Mouse (Mus musculus) c-Kit-positive CD71-positive TER-119-positive erythroid progenitor cells, embryonic 14.5 days (primary cell): ENCODE results near the gene H2afy.
A peak's percentile ranks its signal among the peaks of the same experiment; 100 is the strongest.

Source experiments
- DNase-seq: peaks from one replicate; pipeline ENCODE4 v3.0.0-alpha.2; 2013; ENCODE audit warnings: low spot score

The H2afy gene

DNA sequence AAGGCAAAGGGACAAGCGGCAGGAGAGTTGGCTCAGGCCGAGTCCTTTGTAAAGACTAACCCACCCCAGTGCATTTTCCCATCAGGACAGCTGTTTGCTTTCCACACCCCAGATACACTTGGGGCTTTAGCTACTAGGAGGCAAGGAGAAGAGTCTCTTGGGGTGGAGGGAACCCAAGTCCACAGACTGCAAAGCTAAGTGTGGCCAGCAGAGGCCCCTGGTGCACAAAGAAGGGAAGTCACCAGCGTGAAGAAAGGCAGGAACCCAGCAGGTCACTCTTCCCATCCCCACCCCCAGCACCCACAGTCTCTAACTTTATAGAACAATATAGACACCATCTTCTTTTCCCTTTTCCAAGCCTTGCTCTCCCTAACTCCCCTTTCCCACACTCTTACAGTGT lies 9.4 kb upstream of the H2afy start:
- DNase-seq: no peak

DNA sequence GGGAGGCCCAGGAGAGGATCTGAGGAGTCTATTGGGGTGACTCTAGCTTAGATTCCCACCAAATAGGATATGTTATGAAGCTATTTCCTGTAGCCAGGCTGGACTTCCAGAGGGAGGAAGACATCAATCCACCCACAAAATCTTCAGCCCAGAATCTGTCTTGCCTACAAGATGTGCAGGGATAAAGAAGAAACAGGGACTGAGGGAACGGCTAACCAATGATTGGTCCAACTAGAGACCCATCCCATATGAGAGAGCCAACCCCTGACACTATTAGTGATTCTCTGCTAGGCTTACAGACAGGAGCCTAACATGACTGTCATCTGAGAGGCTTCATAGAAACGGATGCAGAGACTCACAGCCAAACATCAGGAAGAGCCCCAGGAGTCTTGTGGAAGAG lies 7.9 kb upstream of the H2afy start:
- DNase-seq: no peak

DNA sequence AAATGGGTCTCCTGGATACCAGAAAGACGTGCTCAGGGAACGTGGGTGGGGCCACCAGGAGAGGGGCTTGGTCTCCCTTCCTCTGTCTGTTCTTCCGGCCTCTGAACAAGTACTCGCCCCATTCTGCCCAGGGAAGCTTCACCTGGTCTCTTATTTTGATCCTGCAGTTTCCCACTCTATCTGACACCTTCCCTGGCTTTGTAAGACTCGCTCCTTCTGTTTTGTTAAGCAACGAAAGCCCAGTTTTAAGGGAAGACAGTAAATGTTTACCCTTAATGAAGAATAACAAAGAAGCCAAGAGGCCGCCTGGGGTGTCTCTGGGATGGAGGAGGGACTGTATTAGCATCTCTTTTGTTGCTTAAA lies 7.0 kb upstream of the H2afy start:
- DNase-seq: no peak

GRCm38 (mm10) chr13:56142382-56143150 lies 6.4 kb upstream of the H2afy start:
- DNase-seq: no peak

DNA sequence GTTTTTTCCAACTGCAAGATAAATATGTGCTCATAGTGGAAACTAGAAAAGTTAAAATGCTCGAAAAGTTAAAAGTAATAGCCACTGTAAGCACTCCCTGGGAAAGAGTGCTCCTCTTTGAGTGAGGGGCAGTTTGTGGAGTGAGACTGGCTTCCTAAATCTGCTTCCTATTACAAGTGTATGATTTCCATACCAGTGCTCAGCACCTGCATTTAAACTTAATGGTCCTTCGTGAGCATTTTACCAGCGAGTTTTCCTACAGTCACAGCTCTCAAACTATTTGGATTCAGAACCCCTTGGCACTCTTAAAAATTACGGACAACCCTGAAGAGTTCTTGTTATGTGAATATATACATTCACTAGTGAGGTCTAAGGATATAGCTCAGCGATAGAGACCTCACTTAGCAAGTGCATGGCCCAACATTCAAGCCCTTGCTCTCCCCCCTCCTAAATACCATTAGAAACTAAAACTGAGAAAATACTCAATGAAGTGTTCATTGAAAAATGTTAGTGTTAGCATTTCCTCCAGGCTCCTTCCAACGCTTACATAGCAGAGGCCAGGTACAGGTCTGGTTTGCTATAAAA lies 3.1 kb upstream of the H2afy start:
- DNase-seq: no peak

- peak; percentile 55 for DNase-seq
Measured at GRCm38 (mm10) chr13:56135231-56136052, 719 bp downstream of the H2afy start.

DNA sequence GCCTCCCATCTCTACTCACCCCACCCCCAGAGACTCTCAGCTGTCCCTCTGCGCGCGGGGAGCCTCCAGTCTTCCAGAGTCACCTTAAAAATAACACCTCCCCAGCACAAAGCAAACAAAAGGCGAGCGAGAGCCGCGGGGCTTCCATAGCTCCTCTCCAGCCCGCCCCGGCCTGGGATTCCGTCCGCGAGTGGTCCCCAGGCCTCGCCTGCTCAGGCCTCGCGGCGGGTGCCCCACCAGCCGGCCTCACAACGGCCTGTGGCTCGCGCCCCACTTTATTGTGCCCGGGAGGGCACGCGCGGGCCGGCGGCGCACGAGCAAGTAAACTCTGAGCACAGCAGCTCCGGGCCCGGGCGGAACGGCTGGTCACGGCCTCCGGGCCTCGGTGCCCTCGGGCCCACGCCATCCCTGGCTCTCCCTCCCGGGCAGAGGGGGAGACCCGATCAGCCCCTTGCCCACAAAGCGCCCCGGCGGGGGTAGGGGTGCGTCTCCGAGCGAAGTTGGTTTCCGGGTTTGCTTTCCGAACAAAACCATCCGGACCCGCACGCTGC lies 1.5 kb downstream of the H2afy start:
- DNase-seq: peak; percentile 20

GRCm38 (mm10) chr13:56134031-56134430 lies 2.1 kb downstream of the H2afy start:
- DNase-seq: no peak

- DNase-seq: no peak
Measured at GRCm38 (mm10) chr13:56132941-56133340, 3.2 kb downstream of the H2afy start.

DNA sequence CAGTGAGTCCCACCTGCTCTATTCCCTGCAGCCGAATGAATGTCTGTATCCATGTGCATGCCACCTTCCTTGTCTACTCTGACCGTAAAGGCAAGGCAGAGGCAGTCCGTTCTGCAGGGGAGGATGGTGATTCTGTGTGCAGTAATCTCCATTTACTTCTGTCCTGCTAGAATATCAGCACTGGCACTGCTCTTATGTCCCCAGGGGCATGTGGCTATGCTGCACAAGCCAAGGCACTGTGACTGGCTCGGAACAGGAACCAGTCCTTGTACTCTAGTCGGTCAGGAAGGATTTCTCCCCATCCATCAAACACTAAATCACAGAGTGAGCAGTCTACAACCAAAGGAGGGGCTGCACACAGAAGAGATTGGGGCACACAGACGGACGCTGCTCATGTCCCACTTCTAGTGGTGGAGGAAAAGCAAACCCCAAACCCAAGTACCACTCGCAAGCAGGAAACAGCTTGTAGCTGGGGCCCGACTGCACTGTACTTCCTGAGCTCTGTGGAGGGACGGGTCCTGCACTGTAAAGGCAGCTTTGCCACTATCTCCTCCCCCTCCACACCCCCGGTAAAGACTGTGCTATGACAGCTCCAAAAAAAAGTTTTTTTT lies 3.7 kb downstream of the H2afy start:
- DNase-seq: no peak

DNA sequence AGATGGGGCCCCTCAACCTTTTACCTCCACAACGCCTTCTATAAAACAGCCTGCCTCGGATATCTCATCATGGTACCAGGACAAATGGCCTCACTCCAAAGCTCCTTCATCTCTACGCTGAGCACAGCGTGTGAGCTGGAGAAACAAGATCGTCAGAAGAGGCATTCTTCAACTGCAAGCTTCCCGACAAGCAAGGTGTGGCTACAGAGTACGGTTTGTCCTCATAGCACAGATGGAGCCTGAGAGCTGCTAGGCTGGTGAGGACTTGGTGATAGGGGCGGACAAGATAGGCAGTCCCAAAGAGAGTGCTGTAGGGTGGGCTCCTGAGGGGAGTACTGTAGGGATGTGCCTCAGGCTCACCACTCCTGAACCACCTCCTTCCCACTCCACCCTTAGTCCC lies 5.6 kb downstream of the H2afy start:
- DNase-seq: no peak

- DNase-seq: no peak
Measured at GRCm38 (mm10) chr13:56129578-56129977, 6.6 kb downstream of the H2afy start.

GRCm38 (mm10) chr13:56129014-56129413 lies 7.1 kb downstream of the H2afy start:
- DNase-seq: no peak

- DNase-seq: no peak
Measured at GRCm38 (mm10) chr13:56125632-56126031, 10.5 kb downstream of the H2afy start.

GRCm38 (mm10) chr13:56123075-56123474 lies 13.1 kb downstream of the H2afy start:
- DNase-seq: no peak

GRCm38 (mm10) chr13:56117991-56118765 lies 18.0 kb downstream of the H2afy start:
- DNase-seq: no peak

DNA sequence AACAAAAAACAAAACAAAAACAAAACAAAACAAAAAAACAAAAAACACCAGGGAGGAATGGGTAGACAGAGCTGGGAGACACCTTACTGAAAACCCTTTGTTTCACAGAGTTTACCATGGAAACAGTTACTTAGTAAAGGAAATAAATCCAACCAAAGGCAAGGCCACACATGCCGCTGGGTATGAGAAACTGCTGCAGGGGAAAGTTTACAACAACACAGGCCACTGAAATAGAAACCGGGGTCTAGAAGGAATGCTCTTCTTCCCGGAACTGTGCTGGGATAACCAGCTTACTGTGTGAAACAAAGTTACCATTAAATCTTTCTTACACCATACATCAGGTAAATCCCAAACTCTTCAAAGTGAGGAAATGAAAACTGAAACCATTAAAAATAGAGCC lies 20.3 kb downstream of the H2afy start:
- DNase-seq: no peak

GRCm38 (mm10) chr13:56115386-56115785 lies 20.8 kb downstream of the H2afy start:
- DNase-seq: no peak

DNA sequence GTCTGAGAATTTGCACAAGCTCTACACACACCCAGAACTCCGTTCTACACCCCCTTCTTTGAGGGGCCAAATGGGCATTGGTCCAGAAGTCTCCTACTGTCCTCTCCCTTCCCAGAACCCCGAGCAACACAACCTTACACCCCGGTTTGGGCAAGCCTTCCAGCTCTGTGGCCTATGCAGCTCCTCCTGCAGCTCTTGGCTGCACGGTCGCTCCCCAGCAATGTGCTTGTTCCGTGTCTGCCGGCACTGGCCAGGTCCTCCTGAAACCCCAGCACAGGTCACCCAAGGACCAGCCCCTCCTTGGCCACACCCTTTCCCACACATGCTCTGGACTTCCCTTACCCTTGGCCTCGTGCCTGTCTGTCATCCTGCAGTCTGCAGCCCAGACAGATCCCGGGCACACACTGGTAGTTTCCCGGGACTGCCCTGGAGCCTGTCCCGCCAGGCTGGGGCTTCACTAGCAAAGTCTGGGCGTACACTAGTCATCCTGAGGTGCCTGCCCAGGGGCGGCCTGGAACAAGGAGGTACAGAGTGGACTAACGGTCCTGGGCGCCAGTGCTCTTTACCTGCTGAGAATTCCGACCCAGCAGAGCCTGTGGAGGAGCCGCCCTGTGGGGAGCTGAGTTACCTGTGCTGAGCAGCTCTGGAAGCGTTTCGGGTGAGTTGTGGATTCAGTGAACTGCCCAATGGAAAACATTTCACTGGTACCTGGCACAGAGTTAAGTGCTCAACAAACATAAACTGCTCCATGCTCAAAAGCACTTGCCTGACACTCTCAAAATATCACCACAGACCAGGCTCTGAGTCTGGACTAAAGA lies 22.5 kb downstream of the H2afy start:
- DNase-seq: no peak

- DNase-seq: no peak
Measured at GRCm38 (mm10) chr13:56112980-56113379, 23.2 kb downstream of the H2afy start.

GRCm38 (mm10) chr13:56112496-56112895 lies 23.7 kb downstream of the H2afy start:
- DNase-seq: no peak
